Mouse (Mus musculus) midbrain, embryonic 12.5 days (tissue): ENCODE data around the gene Ppp2r1b. TPM values are rescaled to one million over a fixed set of nuclear protein-coding genes. Genes with fewer than 3 reads are reported as not detected.

Experiments
- ATAC-seq: fragments of 200-750 bp; cut with Nextera tagmentation; 2 replicates; pipeline ENCODE4 v1.8.0; 2017; ENCODE audit warnings: low read depth, moderate TSS enrichment, moderate library complexity; ENCODE audit not compliant: low FRiP score
- H3K27ac ChIP-seq: fragments of 300-500 bp; sonication (generic); replicated peaks from 2 replicates; pipeline ENCODE4 v1.5.1; 2016; ENCODE audit warnings: mild to moderate bottlenecking
- H3K27me3 ChIP-seq: fragments of 300-500 bp; sonication (generic); 2 replicates; pipeline ENCODE4 v1.6.1; 2016; ENCODE audit warnings: mild to moderate bottlenecking
- H3K36me3 ChIP-seq: fragments of 300-500 bp; sonication (generic); 2 replicates; pipeline ENCODE4 v1.6.1; 2016
- H3K4me1 ChIP-seq: fragments of 300-500 bp; sonication (generic); 2 replicates; pipeline ENCODE4 v1.6.1; 2016
- H3K4me2 ChIP-seq: fragments of 300-500 bp; sonication (generic); replicated peaks from 2 replicates; pipeline ENCODE4 v1.6.1; 2016; ENCODE audit warnings: mild to moderate bottlenecking, moderate library complexity
- H3K4me3 ChIP-seq: fragments of 300-500 bp; sonication (generic); 2 replicates; pipeline ENCODE4 v1.5.1; 2016; ENCODE audit warnings: mild to moderate bottlenecking
- H3K9ac ChIP-seq: fragments of 300-500 bp; sonication (generic); replicated peaks from 2 replicates; pipeline ENCODE4 v1.6.1; 2016; ENCODE audit warnings: mild to moderate bottlenecking, moderate library complexity
- H3K9me3 ChIP-seq: fragments of 300-500 bp; sonication (generic); 2 replicates; pipeline ENCODE4 v1.6.1; 2016; ENCODE audit warnings: mild to moderate bottlenecking
- WGBS: fragments of 180-500 bp; shearing (Covaris S2); methylation state at CpG from one replicate; pipeline ENCODE4 v1.1.7; 2016; 5-methylcytosine and 5-hydroxymethylcytosine counted together
- polyA plus RNA-seq: library from polyadenylated mRNA; unstranded; fragments of >200 nt; fragmentation: Nextera tagmentation; extraction: Ambion mirVana; gene quantifications from 2 replicates; pipeline ENCODE4 v1.2.1, GENCODE M21; 2016

Ppp2r1b gene
- polyA plus RNA-seq, 1 experiment from 2014 or later, result 93.6 TPM

- H3K4me2 ChIP-seq, result no peak overlapping the region
- peaks cover 10% of the 10 kb centered on the region for H3K36me3 ChIP-seq
- H3K9ac ChIP-seq, result no peak overlapping the region
- no peak for ATAC-seq
- H3K4me1 ChIP-seq, result peaks cover 2% of the 10 kb centered on the region; the same call in 1 of the 2 replicates
- WGBS, result 68% methylated on average over 9 of the region's 9 CpGs
- H3K4me3 ChIP-seq, result no peak overlapping the region
- no peak overlapping the region for H3K27ac ChIP-seq
- no peaks in the 10 kb centered on the region for H3K9me3 ChIP-seq
- H3K27me3 ChIP-seq, result peaks cover 3% of the 10 kb centered on the region; the same call in 1 of the 2 replicates
Measured at GRCm38 (mm10) chr9:50845547-50845946, 446 bp downstream of the Ppp2r1b start.

DNA sequence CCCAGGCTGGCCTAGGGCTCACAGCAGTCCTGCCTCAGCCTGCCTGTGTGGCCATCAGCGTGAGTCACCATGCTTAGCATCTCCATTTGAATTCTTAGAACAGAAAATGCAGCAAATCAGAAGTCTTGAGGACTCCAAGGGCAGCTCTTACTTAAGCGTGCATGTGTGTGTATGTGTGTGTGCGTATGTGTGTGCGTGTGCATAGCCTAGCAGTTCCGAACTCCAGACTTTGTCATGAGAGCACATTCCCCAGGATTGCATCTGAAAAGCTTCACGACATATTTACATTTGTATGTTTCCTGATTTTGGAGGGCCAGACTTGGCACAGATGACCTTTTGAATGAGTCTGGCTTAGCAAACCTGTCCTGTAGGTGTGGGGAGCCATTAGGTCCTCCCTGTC is 2.0 kb downstream of the Ppp2r1b start:
- Histone ChIP-seq H3K4me2 (no peak overlapping the region), H3K9ac (no peak overlapping the region), H3K4me1 (peaks cover 7% of the 10 kb centered on the region; the same call in 1 of the 2 replicates), H3K4me3 (no peak overlapping the region), H3K27me3 (peaks cover 5% of the 10 kb centered on the region; the same call in 1 of the 2 replicates), H3K27ac (no peak overlapping the region), H3K36me3 (peaks cover 10% of the 10 kb centered on the region), H3K9me3 (no peaks in the 10 kb centered on the region)
- 92% methylated on average over 6 of the region's 6 CpGs for WGBS
- ATAC-seq, result no peak

- no peak for ATAC-seq
- H3K4me2 ChIP-seq, result no peak overlapping the region
- WGBS, result 76% methylated on average over 12 of the region's 12 CpGs
- H3K9me3 ChIP-seq, result no peaks in the 10 kb centered on the region
- no peak overlapping the region for H3K9ac ChIP-seq
- H3K4me3 ChIP-seq, result no peak overlapping the region
- peaks cover 5% of the 10 kb centered on the region; the same call in 1 of the 2 replicates for H3K27me3 ChIP-seq
- H3K27ac ChIP-seq, result no peak overlapping the region
- peaks cover 10% of the 10 kb centered on the region; the same call in 1 of the 2 replicates for H3K4me1 ChIP-seq
- peaks cover 7% of the 10 kb centered on the region for H3K36me3 ChIP-seq
Measured at GRCm38 (mm10) chr9:50847606-50848368, 2.7 kb downstream of the Ppp2r1b start.

- WGBS, result 54% methylated on average over 5 of the region's 5 CpGs
- Histone ChIP-seq H3K9me3 (no peaks in the 10 kb centered on the region), H3K27me3 (peaks cover 5% of the 10 kb centered on the region; the same call in 1 of the 2 replicates), H3K4me3 (no peak overlapping the region), H3K36me3 (peaks cover 3% of the 10 kb centered on the region; the same call in 1 of the 2 replicates), H3K9ac (no peak overlapping the region), H3K4me1 (peaks cover 16% of the 10 kb centered on the region), H3K4me2 (no peak overlapping the region), H3K27ac (no peak overlapping the region)
- ATAC-seq, result no peak
Measured at GRCm38 (mm10) chr9:50848821-50849220, 3.7 kb downstream of the Ppp2r1b start.

- H3K36me3 ChIP-seq, result no peaks in the 10 kb centered on the region
- no peaks in the 10 kb centered on the region for H3K9me3 ChIP-seq
- H3K27me3 ChIP-seq, result peaks cover 5% of the 10 kb centered on the region; the same call in 1 of the 2 replicates
- no peak overlapping the region for H3K4me3 ChIP-seq
- H3K4me2 ChIP-seq, result no peak overlapping the region
- no peak overlapping the region for H3K27ac ChIP-seq
- H3K4me1 ChIP-seq, result peaks cover 19% of the 10 kb centered on the region
- ATAC-seq, result peak; percentile 67; the same call in 1 of the 2 replicates
- WGBS, result 24% methylated on average over 8 of the region's 8 CpGs
- H3K9ac ChIP-seq, result no peak overlapping the region
Measured at GRCm38 (mm10) chr9:50849249-50849648, 4.1 kb downstream of the Ppp2r1b start.

- 78% methylated on average over 9 of the region's 9 CpGs for WGBS
Measured at GRCm38 (mm10) chr9:50849755-50850154, 4.7 kb downstream of the Ppp2r1b start.

GRCm38 (mm10) chr9:50850271-50850670 is 5.2 kb downstream of the Ppp2r1b start:
- 0 out of 2 replicates have a peak overlapping the region, but pooled peaks have one; percentile 17 for H3K9ac ChIP-seq
- H3K4me1 ChIP-seq, result peaks cover 19% of the 10 kb centered on the region
- 0 out of 2 replicates have a peak overlapping the region, but pooled peaks have one; percentile 19 for H3K4me2 ChIP-seq
- no peaks in the 10 kb centered on the region for H3K36me3 ChIP-seq
- no peak overlapping the region for H3K4me3 ChIP-seq
- no peak overlapping the region for H3K27ac ChIP-seq
- no peak for ATAC-seq
- WGBS, result 13% methylated on average over 11 of the region's 11 CpGs
- H3K9me3 ChIP-seq, result no peaks in the 10 kb centered on the region
- H3K27me3 ChIP-seq, result peaks cover 5% of the 10 kb centered on the region; the same call in 1 of the 2 replicates

More at GRCm38 (mm10) chr9:50849755-50850154, 4.7 kb downstream of the Ppp2r1b start:
- Histone ChIP-seq H3K27ac (no peak overlapping the region), H3K9me3 (no peaks in the 10 kb centered on the region), H3K4me1 (peaks cover 19% of the 10 kb centered on the region), H3K4me3 (no peak overlapping the region), H3K4me2 (no peak overlapping the region), H3K9ac (no peak overlapping the region), H3K36me3 (no peaks in the 10 kb centered on the region), H3K27me3 (peaks cover 5% of the 10 kb centered on the region; the same call in 1 of the 2 replicates)
- ATAC-seq, result no peak

DNA sequence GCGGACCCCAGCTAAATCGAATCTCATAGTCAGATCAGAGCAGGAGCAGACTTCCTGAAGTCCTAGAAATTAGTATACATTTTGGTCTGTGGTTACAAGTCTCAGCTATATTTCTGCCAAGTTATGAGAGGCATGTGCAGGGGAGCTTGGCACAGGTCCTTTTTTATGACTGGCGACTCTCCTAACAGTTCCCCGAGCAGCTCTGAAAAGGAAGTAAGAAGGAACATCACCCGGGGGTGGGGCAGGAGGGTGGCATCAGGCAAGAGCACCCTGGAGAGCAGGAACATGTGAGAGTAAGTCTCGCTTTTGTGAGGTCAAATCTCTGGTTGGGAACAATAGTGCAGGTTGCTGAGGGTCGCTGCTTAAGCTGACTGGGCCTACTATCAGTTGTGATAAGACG is 5.6 kb downstream of the Ppp2r1b start:
- 0 out of 2 replicates have a peak overlapping the region, but pooled peaks have one; percentile 17 for H3K9ac ChIP-seq
- no peak overlapping the region for H3K27ac ChIP-seq
- peaks cover 19% of the 10 kb centered on the region for H3K4me1 ChIP-seq
- WGBS, result 38% methylated on average over 8 of the region's 8 CpGs
- no peaks in the 10 kb centered on the region for H3K9me3 ChIP-seq
- no peaks in the 10 kb centered on the region for H3K36me3 ChIP-seq
- no peak for ATAC-seq
- no peak overlapping the region for H3K4me3 ChIP-seq
- H3K27me3 ChIP-seq, result peaks cover 5% of the 10 kb centered on the region; the same call in 1 of the 2 replicates
- H3K4me2 ChIP-seq, result 0 out of 2 replicates have a peak overlapping the region, but pooled peaks have one; percentile 19

- no peak for ATAC-seq
- Histone ChIP-seq H3K27me3 (peaks cover 5% of the 10 kb centered on the region; the same call in 1 of the 2 replicates), H3K9me3 (no peaks in the 10 kb centered on the region), H3K36me3 (no peaks in the 10 kb centered on the region), H3K4me1 (peaks cover 28% of the 10 kb centered on the region), H3K9ac (no peak overlapping the region), H3K4me2 (no peak overlapping the region), H3K27ac (no peak overlapping the region), H3K4me3 (no peak overlapping the region)
- 80% methylated on average over 17 of the region's 17 CpGs for WGBS
Measured at GRCm38 (mm10) chr9:50852634-50853349, 7.7 kb downstream of the Ppp2r1b start.

- peaks cover 6% of the 10 kb centered on the region for H3K36me3 ChIP-seq
- 70% methylated on average over 8 of the region's 8 CpGs for WGBS
- no peak overlapping the region for H3K27ac ChIP-seq
- no peak overlapping the region for H3K9ac ChIP-seq
- no peak overlapping the region for H3K4me2 ChIP-seq
- no peaks in the 10 kb centered on the region for H3K9me3 ChIP-seq
- peaks cover 33% of the 10 kb centered on the region for H3K4me1 ChIP-seq
- H3K27me3 ChIP-seq, result peaks cover 5% of the 10 kb centered on the region; the same call in 1 of the 2 replicates
- no peak overlapping the region for H3K4me3 ChIP-seq
- ATAC-seq, result no peak
Measured at GRCm38 (mm10) chr9:50854376-50854775, 9.3 kb downstream of the Ppp2r1b start.

DNA sequence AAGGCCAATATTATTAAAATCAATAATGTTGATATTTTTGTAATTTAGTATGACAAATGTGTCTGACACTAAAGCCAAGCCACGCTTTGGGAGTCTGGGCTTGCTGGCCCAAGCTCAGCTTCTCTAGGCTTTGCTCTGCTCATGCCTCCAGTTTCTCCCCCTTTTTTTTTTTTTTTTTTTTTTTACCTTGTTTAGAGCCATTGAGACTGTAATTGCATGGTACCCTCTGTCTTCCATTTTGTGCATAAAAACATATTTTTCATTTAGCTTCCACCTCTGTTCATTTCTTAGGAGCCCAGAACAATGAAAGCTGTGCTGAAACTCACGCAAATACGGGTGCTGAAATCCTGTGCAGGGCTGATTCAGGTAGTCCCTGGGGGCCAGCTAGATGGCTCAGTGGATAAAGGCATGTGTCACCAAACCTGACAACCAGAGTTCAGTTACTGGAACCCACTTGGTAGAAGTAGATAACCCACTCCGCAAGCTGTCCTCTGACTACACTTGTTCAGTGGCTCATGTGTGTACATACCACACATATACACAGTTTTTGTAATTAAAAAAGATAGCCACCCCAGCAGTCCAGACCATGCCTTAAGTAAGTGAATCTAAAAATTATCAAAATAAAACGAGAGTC is 10.1 kb downstream of the Ppp2r1b start:
- Histone ChIP-seq H3K27me3 (peaks cover 4% of the 10 kb centered on the region; the same call in 1 of the 2 replicates), H3K4me1 (peaks cover 33% of the 10 kb centered on the region), H3K36me3 (peaks cover 14% of the 10 kb centered on the region), H3K9ac (no peak overlapping the region), H3K27ac (no peak overlapping the region), H3K9me3 (no peaks in the 10 kb centered on the region), H3K4me2 (no peak overlapping the region), H3K4me3 (no peak overlapping the region)
- 90% methylated on average over 5 of the region's 5 CpGs for WGBS
- no peak for ATAC-seq
